Mouse (Mus musculus) mammary gland, adult 2 months (tissue): ENCODE data around the gene Olfr1428. TPM values are rescaled to one million over a fixed set of nuclear protein-coding genes. Genes with fewer than 3 reads are reported as not detected.

ENCODE experiments used
- polyA plus RNA-seq: library from polyadenylated mRNA; depleted of rRNA; stranded (reverse); fragments of >200 nt; gene quantifications from 2 replicates; pipeline ENCODE4 v1.2.3, GENCODE M21; 2012; ENCODE audit warnings: low replicate concordance; rRNA removed

The Olfr1428 gene
- not detected in 2 replicates for polyA plus RNA-seq

DNA sequence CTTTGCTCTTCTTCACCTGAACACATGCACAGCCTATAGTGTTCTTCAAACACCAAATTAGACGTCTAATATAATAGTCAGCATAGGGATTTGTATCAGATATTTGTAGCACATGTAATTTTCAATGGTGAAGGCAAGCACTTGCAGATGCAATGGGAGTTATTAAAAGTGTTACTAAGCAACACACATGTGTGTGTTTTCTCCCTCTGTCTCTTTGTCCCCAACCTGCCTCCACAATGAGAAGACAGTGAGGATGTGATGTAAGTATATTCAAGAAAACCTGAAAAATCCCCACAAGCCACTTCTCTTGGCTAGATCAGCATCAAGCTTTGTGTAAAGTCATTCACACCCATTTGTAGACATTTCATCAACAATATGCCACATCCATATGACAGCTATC lies at the start of gene Olfr1428:
Olfr1428 (minus strand) TSS at position 101 of the 400 bp plus-strand sequence.

DNA sequence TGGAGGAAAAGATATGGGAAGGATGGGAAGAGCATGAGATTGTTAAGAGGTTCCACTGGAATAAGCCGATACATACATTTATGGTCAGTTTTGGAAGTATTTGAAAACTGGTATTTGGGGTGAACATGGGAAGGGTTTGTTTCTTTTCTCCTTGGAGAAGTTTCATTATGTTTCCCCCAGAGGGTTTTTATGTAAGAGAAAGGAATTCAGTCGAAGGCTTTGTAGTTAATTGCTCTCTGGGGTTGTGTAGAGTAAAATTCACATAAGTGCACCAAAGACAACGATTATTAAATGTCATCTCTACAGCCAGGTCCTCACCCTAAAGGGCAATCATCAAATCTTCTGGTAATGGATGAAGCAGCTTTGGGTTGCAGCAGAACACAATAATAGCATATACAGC lies 7.4 kb upstream of the Olfr1428 start, which contains the start of gene Olfr76:
Olfr76 (minus strand) TSS at position 101 of the 400 bp plus-strand sequence.

DNA sequence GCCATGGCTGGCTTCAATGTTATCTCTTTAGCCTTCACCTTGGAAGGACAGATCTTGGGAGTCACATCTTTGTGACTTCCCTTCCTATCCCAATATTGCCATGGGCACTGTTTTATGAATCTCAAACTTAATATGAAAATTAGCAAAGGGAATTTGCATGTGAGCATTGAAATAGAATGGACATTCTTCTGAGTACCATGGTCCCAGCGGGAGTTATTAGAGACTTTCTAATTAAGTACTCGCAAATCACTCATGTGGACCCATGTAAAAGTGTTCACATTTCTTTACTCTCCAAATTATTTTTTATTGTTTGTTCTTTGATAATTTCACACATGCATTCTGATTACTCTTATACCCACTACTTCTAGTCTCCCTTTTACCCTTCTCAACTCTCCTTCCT lies 12.5 kb downstream of the Olfr1428 start, which contains the start of gene Olfr1427:
Olfr1427 (minus strand) TSS at position 101 of the 400 bp plus-strand sequence.

DNA sequence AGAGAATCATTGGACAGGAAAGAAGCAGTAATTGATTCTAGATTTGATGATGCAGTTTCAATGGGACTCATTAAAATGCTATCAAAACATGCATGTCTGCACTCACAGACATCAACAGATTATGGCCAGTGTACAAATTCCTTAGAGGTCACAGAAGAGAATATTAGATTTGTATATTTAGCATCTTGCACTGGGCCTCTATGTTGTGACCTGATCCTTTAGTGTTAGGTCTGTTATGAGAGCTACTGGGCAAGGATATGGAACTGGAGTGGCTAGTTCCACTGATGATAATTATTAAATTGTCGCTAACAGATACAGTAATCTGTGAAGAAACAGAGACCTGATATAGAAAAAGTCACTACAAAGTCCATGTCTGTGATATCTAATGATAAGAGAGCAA lies 23.8 kb downstream of the Olfr1428 start, which contains the start of gene Olfr1426:
Olfr1426 (minus strand) TSS at position 101 of the 400 bp plus-strand sequence.

DNA sequence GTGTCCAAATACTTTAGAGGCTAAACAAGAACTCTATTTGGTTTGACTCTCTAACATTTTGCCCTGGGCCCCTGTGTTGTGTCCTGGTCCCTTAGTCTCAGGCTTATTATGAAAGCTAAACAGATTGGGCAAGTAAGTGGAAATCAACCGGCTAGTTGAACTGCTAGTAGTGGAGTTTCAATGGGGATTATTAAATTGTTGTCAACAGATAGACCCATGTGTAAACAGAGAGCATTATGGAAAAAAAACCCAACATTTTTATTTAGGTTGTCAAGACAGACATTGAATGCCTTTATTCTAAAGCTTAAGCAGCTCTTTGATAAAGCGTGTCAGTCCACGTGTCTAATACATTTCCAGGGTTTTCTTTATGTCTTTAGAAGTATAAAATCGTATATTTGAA lies 38.1 kb downstream of the Olfr1428 start, which contains the start of gene Olfr1425:
Olfr1425 (minus strand) TSS at position 101 of the 400 bp plus-strand sequence.

DNA sequence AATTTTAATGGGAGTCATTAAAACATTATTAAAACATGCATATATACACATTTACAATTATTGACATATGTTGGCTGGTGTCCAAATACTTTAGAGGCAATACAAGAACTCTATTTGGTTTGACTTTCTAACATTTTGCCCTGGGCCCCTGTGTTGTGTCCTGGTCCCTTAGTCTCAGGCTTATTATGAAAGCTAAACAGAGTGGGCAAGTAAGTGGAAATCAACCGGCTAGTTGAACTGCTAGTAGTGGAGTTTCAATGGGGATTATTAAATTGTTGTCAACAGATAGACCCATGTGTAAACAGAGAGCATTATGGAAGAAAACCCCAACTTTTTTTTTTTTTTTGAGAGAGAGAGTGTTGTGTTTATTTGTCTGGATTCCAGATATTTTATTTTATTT lies 53.1 kb downstream of the Olfr1428 start, which contains the start of gene Olfr1424:
Olfr1424 (minus strand) TSS at position 101 of the 400 bp plus-strand sequence.

Other genes with a start within 250 kb of the Olfr1428 start
- not detected in 2 replicates for gene Olfr1419, start 240.8 kb downstream of the Olfr1428 start, polyA plus RNA-seq
- not detected in 2 replicates for gene Olfr1420, start 229.3 kb downstream of the Olfr1428 start, polyA plus RNA-seq
- 15.0 and 25.6 TPM in 2 replicates for gene Patl1, start 203.5 kb downstream of the Olfr1428 start, polyA plus RNA-seq
- gene Osbp, start 150.0 kb downstream of the Olfr1428 start, polyA plus RNA-seq: 10.3 and 21.0 TPM in 2 replicates
- gene Olfr1423, start 74.6 kb downstream of the Olfr1428 start, polyA plus RNA-seq: not detected in 2 replicates
- gene Olfr1424, start 53.2 kb downstream of the Olfr1428 start, polyA plus RNA-seq: not detected in 2 replicates
- not detected in 2 replicates for gene Olfr1425, start 38.2 kb downstream of the Olfr1428 start, polyA plus RNA-seq
- not detected in 2 replicates for gene Olfr1426, start 23.9 kb downstream of the Olfr1428 start, polyA plus RNA-seq
- not detected in 2 replicates for gene Olfr1427, start 12.6 kb downstream of the Olfr1428 start, polyA plus RNA-seq
- gene Olfr76, start 7.3 kb upstream of the Olfr1428 start, polyA plus RNA-seq: not detected in 2 replicates
- not detected in 2 replicates for gene Olfr1555-ps1, start 54.2 kb upstream of the Olfr1428 start, polyA plus RNA-seq
- gene Olfr1431, start 84.7 kb upstream of the Olfr1428 start, polyA plus RNA-seq: not detected in 2 replicates
- not detected in 2 replicates for gene Olfr1432, start 116.7 kb upstream of the Olfr1428 start, polyA plus RNA-seq
- not detected in 2 replicates for gene Olfr262, start 125.8 kb upstream of the Olfr1428 start, polyA plus RNA-seq
- not detected in 2 replicates for gene Olfr235, start 145.1 kb upstream of the Olfr1428 start, polyA plus RNA-seq
- not detected in 2 replicates for gene Olfr1434, start 164.0 kb upstream of the Olfr1428 start, polyA plus RNA-seq
- gene Olfr1436, start 183.2 kb upstream of the Olfr1428 start, polyA plus RNA-seq: not detected in 2 replicates
- not detected in 2 replicates for gene Olfr1437, start 209.2 kb upstream of the Olfr1428 start, polyA plus RNA-seq
- not detected in 2 replicates for gene Olfr1438-ps1, start 220.0 kb upstream of the Olfr1428 start, polyA plus RNA-seq